In the genomic region with DNA sequence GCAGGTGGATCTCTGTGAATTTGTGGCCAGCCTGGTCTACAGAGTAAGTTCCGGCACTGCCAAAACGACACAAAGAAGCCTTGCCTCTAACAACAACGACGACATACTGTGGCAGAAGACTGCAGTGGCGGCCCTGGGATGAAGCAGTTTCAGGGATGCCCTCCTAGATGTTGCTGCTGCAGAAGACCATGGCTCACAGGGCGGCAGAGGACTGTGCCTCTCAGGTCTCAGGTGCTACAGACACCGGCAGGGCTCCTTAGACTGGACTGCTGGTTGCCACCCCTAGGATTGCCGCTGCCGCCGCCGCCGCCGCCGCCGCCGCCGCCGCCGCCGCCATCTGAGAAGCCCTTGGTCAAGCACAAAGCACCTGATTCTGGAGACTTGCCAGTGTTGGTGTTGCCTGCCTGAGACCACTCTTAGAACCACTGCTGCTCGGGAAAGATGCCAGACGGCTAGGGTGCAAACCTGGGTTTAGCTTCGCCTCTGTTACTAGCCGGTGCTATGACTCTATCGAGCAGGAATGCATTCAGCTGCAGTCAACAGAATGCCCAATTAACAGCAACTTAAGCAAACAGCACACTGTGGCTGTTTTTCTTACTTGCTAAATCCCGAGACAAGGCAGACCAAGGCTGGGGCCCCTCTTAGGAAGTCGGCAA, we compare ENCODE assay signal across 8 mouse cellular contexts. TPM values are rescaled to one million over a fixed set of nuclear protein-coding genes. Genes with fewer than 3 reads are reported as not detected.
A peak's percentile ranks its signal among the peaks of the same experiment; 100 is the strongest.
DNase-seq lines count a peak whose midpoint lies in the region; ATAC-seq and TF ChIP-seq lines count a peak whose summit lies in the region.

No protein-coding gene starts in this region.

- intact Hi-C loops in heart, postnatal 10 days (cut with DNase I), result no loop called here

- TF ChIP-seq POLR2A in cerebellum, adult 2 months (IDR thresholded peaks at IDR 0.05; ENCODE audit: borderline replicate concordance, insufficient read depth, low read length), result no peak
- TF ChIP-seq POLR2A in small intestine, adult 2 months (IDR thresholded peaks at IDR 0.05; ENCODE audit: low read depth, low read length), result no peak

- 52% methylated on average over 27 of the region's 27 CpGs for WGBS in cerebellum, adult 2 months
- 32% methylated on average over 27 of the region's 27 CpGs for WGBS in liver, embryonic 13.5 days (ENCODE audit: insufficient replicate concordance)
- WGBS in small intestine, adult 2 months, result 27% methylated on average over 27 of the region's 27 CpGs

- peaks cover 4% of the 10 kb centered on the region; the same call in 1 of the 2 replicates for H3K4me1 ChIP-seq in cerebellum, adult 2 months (ENCODE audit: control insufficient read depth, insufficient read depth, low read length)
- H3K4me1 ChIP-seq in liver, embryonic 13.5 days (replicated peaks), result peaks cover 11% of the 10 kb centered on the region
- peaks cover 2% of the 10 kb centered on the region; the same call in 1 of the 2 replicates for H3K4me1 ChIP-seq in small intestine, adult 2 months (ENCODE audit: control insufficient read depth, insufficient read depth, insufficient read length, low read length)

- no peak for ATAC-seq in liver, embryonic 13.5 days (ENCODE audit: low read depth)

- no peak for TF ChIP-seq CTCF in cerebellum, adult 2 months (IDR thresholded peaks at IDR 0.05; ENCODE audit: borderline replicate concordance, insufficient read depth, low read depth, low read length)
- no peak for TF ChIP-seq CTCF in small intestine, adult 2 months (IDR thresholded peaks at IDR 0.05; ENCODE audit: extremely low read depth, insufficient read length, insufficient replicate concordance, low read depth, low read length)

- H3K27me3 ChIP-seq in cerebellum, adult 2 months (ENCODE audit: control insufficient read depth, insufficient read depth, low read length), result no peaks in the 10 kb centered on the region
- H3K27me3 ChIP-seq in liver, embryonic 13.5 days, result peaks cover 56% of the 10 kb centered on the region
- H3K27me3 ChIP-seq in small intestine, adult 2 months (ENCODE audit: control insufficient read depth, insufficient read depth, low read length), result peaks cover 9% of the 10 kb centered on the region; the same call in 1 of the 2 replicates

- H3K27ac ChIP-seq in cerebellum, adult 2 months (ENCODE audit: insufficient read depth, low read length), result no peak overlapping the region
- no peak overlapping the region for H3K27ac ChIP-seq in liver, embryonic 13.5 days
- no peak overlapping the region for H3K27ac ChIP-seq in small intestine, adult 2 months (ENCODE audit: insufficient read depth, low read depth, low read length)

- no peaks in the 10 kb centered on the region for H3K9me3 ChIP-seq in liver, embryonic 13.5 days (replicated peaks)

- no peaks in the 10 kb centered on the region for H3K36me3 ChIP-seq in liver, embryonic 13.5 days
- H3K36me3 ChIP-seq in small intestine, adult 2 months (ENCODE audit: control insufficient read depth, insufficient read depth, low read length), result no peaks in the 10 kb centered on the region

- no peak overlapping the region for H3K9ac ChIP-seq in liver, embryonic 13.5 days

- no peak for DNase-seq in cerebellum, adult 2 months
- DNase-seq in cerebellum, adult 11 months, result no peak
- peak; percentile 50 for DNase-seq in NIH3T3 (ENCODE audit: low read depth)
- DNase-seq in heart, postnatal 10 days, result peak; percentile 47 to 50
- DNase-seq in liver, embryonic 13.5 days, result no peak
- no peak for DNase-seq in layer of hippocampus, adult 11-12 months (ENCODE audit: low spot score)
- no peak for DNase-seq in ovary, adult 18-20 months (ENCODE audit: low spot score)

- H3K4me3 ChIP-seq in cerebellum, adult 2 months (replicated peaks; ENCODE audit: insufficient read depth, low read depth, low read length), result peak overlapping the region; percentile 65
- peak overlapping the region; percentile 29 for H3K4me3 ChIP-seq in liver, embryonic 13.5 days (replicated peaks)
- H3K4me3 ChIP-seq in small intestine, adult 2 months (ENCODE audit: low read depth, low read length), result peak overlapping the region; percentile 48

- peak overlapping the region; percentile 46; the same call in 1 of the 2 replicates for H3K4me2 ChIP-seq in liver, embryonic 13.5 days

RNA-seq across cellular contexts. Expression of gene Tubg2, which starts 15.4 kb away (rescaled TPM):
- 44.3 and 47.8 TPM in 2 replicates for polyA plus RNA-seq in cerebellum, adult 2 months (2012; rRNA removed)
- total RNA-seq in heart, postnatal 10 days (2021), result 1 to 10 TPM; 3.4 to 3.5 TPM
- polyA plus RNA-seq in liver, embryonic 13.5 days (2015; fragmentation: Nextera tagmentation; extraction: Ambion mirVana), result 0.29 and 0.37 TPM in 2 replicates
- 1.1 and 2.2 TPM in 2 replicates for polyA plus RNA-seq in small intestine, adult 2 months (2012; rRNA removed)

RNA-seq across cellular contexts. Expression of gene Tubg1, which starts 20.6 kb away (rescaled TPM):
- polyA plus RNA-seq in cerebellum, adult 2 months (2012; rRNA removed), result 39.1 and 39.3 TPM in 2 replicates
- 10 to 100 TPM; 27.0 to 31.1 TPM for total RNA-seq in heart, postnatal 10 days (2021)
- polyA plus RNA-seq in liver, embryonic 13.5 days (2015; fragmentation: Nextera tagmentation; extraction: Ambion mirVana), result 49.7 and 54.4 TPM in 2 replicates
- 13.2 and 16.2 TPM in 2 replicates for polyA plus RNA-seq in small intestine, adult 2 months (2012; rRNA removed)

RNA-seq across cellular contexts. Expression of gene Retreg3, which starts 20.6 kb away (rescaled TPM):
- 87.3 and 90.1 TPM in 2 replicates for polyA plus RNA-seq in cerebellum, adult 2 months (2012; rRNA removed)
- total RNA-seq in heart, postnatal 10 days (2021), result 10 to 100 TPM; 37.6 to 41.6 TPM
- 11.5 and 13.0 TPM in 2 replicates for polyA plus RNA-seq in liver, embryonic 13.5 days (2015; fragmentation: Nextera tagmentation; extraction: Ambion mirVana)
- polyA plus RNA-seq in small intestine, adult 2 months (2012; rRNA removed), result 27.3 and 55.0 TPM in 2 replicates

RNA-seq across cellular contexts. Expression of gene Cntnap1, which starts 30.0 kb away (rescaled TPM):
- 151 and 169 TPM in 2 replicates for polyA plus RNA-seq in cerebellum, adult 2 months (2012; rRNA removed)
- total RNA-seq in heart, postnatal 10 days (2021), result 1 to 10 TPM; 1.8 to 2.1 TPM
- 0.09 and 0.12 TPM in 2 replicates for polyA plus RNA-seq in liver, embryonic 13.5 days (2015; fragmentation: Nextera tagmentation; extraction: Ambion mirVana)
- polyA plus RNA-seq in small intestine, adult 2 months (2012; rRNA removed), result 2.7 and 2.8 TPM in 2 replicates

RNA-seq across cellular contexts. Expression of gene Plekhh3, which starts 30.9 kb away (rescaled TPM):
- polyA plus RNA-seq in cerebellum, adult 2 months (2012; rRNA removed), result 67.6 and 71.0 TPM in 2 replicates
- total RNA-seq in heart, postnatal 10 days (2021), result 10 to 100 TPM; 23.6 to 28.3 TPM
- 1.0 and 1.1 TPM in 2 replicates for polyA plus RNA-seq in liver, embryonic 13.5 days (2015; fragmentation: Nextera tagmentation; extraction: Ambion mirVana)
- 33.0 and 84.5 TPM in 2 replicates for polyA plus RNA-seq in small intestine, adult 2 months (2012; rRNA removed)

Comparison
In these comparisons a context has a peak if more than half of its experiments do, and no peak if none do; other contexts are left out.
1. DNase-seq: peak in NIH3T3 (single experiment) and heart, postnatal 10 days (2 of 2); none in cerebellum, adult 2 months (0 of 2), cerebellum, adult 11 months (single experiment), liver, embryonic 13.5 days (single experiment), layer of hippocampus, adult 11-12 months (single experiment) and ovary, adult 18-20 months (single experiment).
2. RNA of gene Tubg2, which starts 15.4 kb away (polyA plus RNA-seq): 44.3 to 47.8 TPM in cerebellum, adult 2 months; 1.1 to 2.2 TPM in small intestine, adult 2 months and 0.29 to 0.37 TPM in liver, embryonic 13.5 days; every median in the first group is over 10 times any median in the second.
3. Peak in every context shown above with its lines, with median percentiles within 50 percentile points of each other: H3K4me3 ChIP-seq.